Mouse (Mus musculus) lung, postnatal 4 days (tissue): ENCODE results near the gene Afg1l.

Experiments
- DNase-seq, 2 experiments: peaks; one replicate each; pipeline ENCODE4 v3.0.0; 2021

The Afg1l gene

DNA sequence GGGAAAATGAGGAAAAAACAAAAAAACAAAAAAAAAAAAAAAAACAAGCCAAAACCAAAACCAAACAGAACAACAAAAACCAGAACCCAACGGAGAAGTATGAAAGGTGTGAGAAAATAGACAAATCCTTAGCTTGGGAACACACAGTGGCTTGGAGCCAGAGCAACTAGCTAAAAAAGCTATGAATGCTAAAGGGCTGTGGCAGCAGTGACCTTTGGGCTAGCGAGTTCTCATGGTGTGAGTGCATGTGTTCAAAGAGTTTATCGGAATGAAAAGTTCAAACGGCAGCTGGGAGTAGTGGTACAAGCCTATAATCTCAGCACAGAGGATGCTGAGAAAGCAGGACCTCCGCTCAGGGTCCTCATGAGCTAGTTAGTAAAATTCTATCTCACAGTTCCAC lies 214.2 kb downstream of the Afg1l start:
- DNase-seq: no peak

DNA sequence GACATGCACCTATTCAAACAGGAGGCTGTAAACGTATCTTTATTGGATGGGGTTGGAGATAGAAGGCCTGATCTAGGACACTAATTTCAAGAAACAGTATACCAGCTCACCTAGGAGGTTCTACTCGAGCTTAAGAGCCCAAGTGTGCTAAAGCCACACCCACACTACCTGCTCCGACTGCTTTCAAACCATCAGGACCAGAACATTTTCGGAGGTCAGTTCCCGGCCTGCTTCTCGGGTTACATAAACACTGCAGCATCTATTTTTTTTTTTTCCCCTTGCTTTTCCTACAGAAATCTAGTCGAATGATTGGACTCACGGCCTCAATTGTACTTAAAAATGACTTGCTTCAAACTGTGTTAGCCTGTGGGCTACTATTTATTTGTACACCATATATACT lies 214.7 kb downstream of the Afg1l start:
- no peak for DNase-seq
